23 mouse cellular contexts compared by ENCODE assay signal in the genomic region with DNA sequence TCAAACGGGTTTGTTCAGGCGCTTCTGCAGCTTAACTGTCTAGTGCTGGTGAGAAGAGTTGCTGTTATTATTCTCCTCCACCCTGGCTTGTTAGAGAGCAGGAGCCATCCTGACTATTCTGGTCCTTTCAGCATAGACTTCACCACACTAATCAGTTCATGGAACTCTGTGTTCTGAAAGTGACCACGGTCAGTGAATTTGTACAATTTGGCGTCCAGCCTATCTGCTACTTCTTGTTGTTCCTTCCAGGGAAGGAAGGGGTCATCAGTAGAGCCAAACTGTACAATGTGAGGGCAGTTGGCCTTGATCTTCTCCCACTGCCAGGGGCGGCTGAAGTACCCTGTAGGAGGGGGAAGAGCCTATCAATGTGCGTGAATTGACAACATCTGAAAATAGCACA. TPM values are rescaled to one million over a fixed set of nuclear protein-coding genes. Genes with fewer than 3 reads are reported as not detected.
DNase-seq lines count a peak whose midpoint lies in the region; ATAC-seq and TF ChIP-seq lines count a peak whose summit lies in the region.
"Had no signal": no experiment of that assay in that cellular context is flagged by ENCODE, and none has a peak within 500 bp of the region (broad histone marks: within the 10 kb centered on the region; RNA-seq: fewer than 3 reads in every experiment).

No protein-coding gene starts in this region.

- H3K27ac ChIP-seq in heart, embryonic 16.5 days (ENCODE audit: low read length): peak overlapping the region; percentile 93
- H3K27ac ChIP-seq in liver, adult 2 months (replicated peaks; ENCODE audit: insufficient read depth, low read depth, low read length): peak overlapping the region; percentile 69; the same call in 1 of the 2 replicates
- H3K27ac ChIP-seq in liver, embryonic 12.5 days: no peak overlapping the region
- H3K27ac ChIP-seq: embryonic facial prominence, embryonic 13.5 days; forebrain, embryonic 12.5 days; heart, adult 2 months; hindbrain, embryonic 10.5 days; hindbrain, embryonic 14.5 days had no signal

- no peak for TF ChIP-seq CTCF in liver, adult 2 months (IDR thresholded peaks at IDR 0.05; ENCODE audit: low read depth, low read length)

- H3K4me3 ChIP-seq in heart, embryonic 16.5 days (ENCODE audit: low read length): no peak overlapping the region
- H3K4me3 ChIP-seq in liver, adult 2 months (ENCODE audit: insufficient read depth, low read depth, low read length): no peak overlapping the region
- H3K4me3 ChIP-seq in liver, embryonic 12.5 days: no peak overlapping the region
- H3K4me3 ChIP-seq: embryonic facial prominence, embryonic 13.5 days; forebrain, embryonic 12.5 days; heart, adult 2 months; heart, embryonic 13.5 days; hindbrain, embryonic 10.5 days had no signal

- ATAC-seq in heart, embryonic 16.5 days (replicated peaks; ENCODE audit: extremely low read depth, insufficient read depth, low FRiP score): peak; percentile 24
- ATAC-seq in liver, embryonic 12.5 days: no peak
- ATAC-seq: activated CD4-positive, CD25-positive, alpha-beta regulatory T cell, adult 4 months; forebrain, embryonic 16.5 days had no signal

- H3K4me1 ChIP-seq in heart, embryonic 16.5 days (ENCODE audit: control insufficient read depth, insufficient read depth, low read length): peaks cover 33% of the 10 kb centered on the region
- peaks cover 6% of the 10 kb centered on the region for H3K4me1 ChIP-seq in liver, adult 2 months (ENCODE audit: control insufficient read depth, insufficient read depth, low read length)
- no peaks in the 10 kb centered on the region for H3K4me1 ChIP-seq in liver, embryonic 12.5 days
- H3K4me1 ChIP-seq: embryonic facial prominence, embryonic 13.5 days; forebrain, embryonic 12.5 days; hindbrain, embryonic 10.5 days had no signal

- H3K79me2 ChIP-seq in liver, adult 2 months (ENCODE audit: control insufficient read depth, insufficient read depth, low read length): no peaks in the 10 kb centered on the region

- intact Hi-C loops in heart, postnatal 25 days (cut with DNase I): no loop called here

- no peaks in the 10 kb centered on the region for H3K27me3 ChIP-seq in heart, embryonic 16.5 days (ENCODE audit: control insufficient read depth, insufficient read depth, low read length)
- no peaks in the 10 kb centered on the region for H3K27me3 ChIP-seq in liver, adult 2 months (ENCODE audit: control insufficient read depth, insufficient read depth, low read length)
- H3K27me3 ChIP-seq in liver, embryonic 12.5 days (replicated peaks): no peaks in the 10 kb centered on the region
- H3K27me3 ChIP-seq: CH12.LX; embryonic facial prominence, embryonic 13.5 days; forebrain, embryonic 12.5 days; heart, embryonic 13.5 days; Patski had no signal

- peaks cover 26% of the 10 kb centered on the region for H3K36me3 ChIP-seq in heart, embryonic 16.5 days (ENCODE audit: control insufficient read depth, insufficient read depth)
- peaks cover 42% of the 10 kb centered on the region for H3K36me3 ChIP-seq in liver, adult 2 months (ENCODE audit: control insufficient read depth, insufficient read depth, low read length)
- H3K36me3 ChIP-seq in liver, embryonic 12.5 days: peaks cover 30% of the 10 kb centered on the region

- TF ChIP-seq POLR2A in liver, adult 2 months (IDR thresholded peaks at IDR 0.05; ENCODE audit: extremely low read depth, insufficient read depth, low read length): no peak

- no peaks in the 10 kb centered on the region for H3K9me3 ChIP-seq in heart, embryonic 16.5 days (replicated peaks; ENCODE audit: control insufficient read depth, low read length)
- no peaks in the 10 kb centered on the region for H3K9me3 ChIP-seq in liver, embryonic 12.5 days (replicated peaks)
- H3K9me3 ChIP-seq: embryonic facial prominence, embryonic 13.5 days; forebrain, embryonic 12.5 days; heart, embryonic 13.5 days; hindbrain, embryonic 10.5 days had no signal

- DNase-seq in heart, postnatal 25 days (ENCODE audit: low spot score): no peak
- DNase-seq in kidney, adult 9 months: peak; percentile 28
- DNase-seq in kidney, postnatal 25 days: no peak
- peak; percentile 25 for DNase-seq in liver, adult 2 months (ENCODE audit: extremely low read depth, low read depth, low spot score)
- DNase-seq in testis, postnatal 10 days (ENCODE audit: low spot score): peak; percentile 49
- no peak for DNase-seq in adrenal gland, adult 8-10 months
- DNase-seq: adrenal gland, postnatal 25 days; cerebellum, adult 18-20 months; cerebellum, adult 9-11 months; cerebellum, postnatal 36 days; gastrocnemius, postnatal 10 days; heart, adult 2 months had no signal

- no peak overlapping the region for H3K9ac ChIP-seq in heart, embryonic 16.5 days (ENCODE audit: low read length)
- peak overlapping the region; percentile 35; the same call in 1 of the 2 replicates for H3K9ac ChIP-seq in liver, adult 2 months (ENCODE audit: low read depth, low read length)
- H3K9ac ChIP-seq in liver, embryonic 12.5 days: no peak overlapping the region
- H3K9ac ChIP-seq: embryonic facial prominence, embryonic 13.5 days; forebrain, embryonic 12.5 days; heart, embryonic 13.5 days; hindbrain, embryonic 14.5 days had no signal

- 62% methylated on average over 6 of the region's 6 CpGs for WGBS in heart, embryonic 16.5 days
- WGBS in liver, adult 2 months: 71% methylated on average over 6 of the region's 6 CpGs
- 78% methylated on average over 6 of the region's 6 CpGs for WGBS in liver, embryonic 12.5 days (ENCODE audit: insufficient replicate concordance)

- no peak overlapping the region for H3K4me2 ChIP-seq in heart, embryonic 16.5 days (ENCODE audit: low read depth, low read length)
- no peak overlapping the region for H3K4me2 ChIP-seq in liver, embryonic 12.5 days
- H3K4me2 ChIP-seq: embryonic facial prominence, embryonic 13.5 days; forebrain, embryonic 12.5 days; heart, embryonic 13.5 days; hindbrain, embryonic 14.5 days had no signal

RNA-seq across cellular contexts. Expression of a gene that starts 7.0 kb away (rescaled TPM):
- 50.8 and 54.0 TPM in 2 replicates for polyA plus RNA-seq in heart, embryonic 16.5 days (2015; fragmentation: Nextera tagmentation; extraction: Ambion mirVana)
- total RNA-seq in heart, postnatal 25 days (2021): 10 to 100 TPM; 10.4 to 12.1 TPM
- total RNA-seq in liver, adult 2 months (2014; rRNA removed): 16.1 and 17.1 TPM in 2 replicates
- polyA plus RNA-seq in liver, adult 2 months (2012; rRNA removed): 7.1 and 9.2 TPM in 2 replicates
- polyA plus RNA-seq in liver, embryonic 12.5 days (2016; fragmentation: Nextera tagmentation; extraction: Ambion mirVana): 15.3 and 15.6 TPM in 2 replicates
- 10 to 100 TPM; 27.7 to 40.8 (median 33.8) TPM for total RNA-seq in adrenal gland, adult 8-10 months (2022)

RNA-seq across cellular contexts. Expression of a gene that starts 12.4 kb away (rescaled TPM):
- polyA plus RNA-seq in heart, embryonic 16.5 days (2015; fragmentation: Nextera tagmentation; extraction: Ambion mirVana): 51.9 and 52.1 TPM in 2 replicates
- 10 to 100 TPM; 22.5 to 28.1 TPM for total RNA-seq in heart, postnatal 25 days (2021)
- 41.1 and 49.7 TPM in 2 replicates for total RNA-seq in liver, adult 2 months (2014; rRNA removed)
- polyA plus RNA-seq in liver, adult 2 months (2012; rRNA removed): 41.0 and 47.6 TPM in 2 replicates
- 69.0 and 73.1 TPM in 2 replicates for polyA plus RNA-seq in liver, embryonic 12.5 days (2016; fragmentation: Nextera tagmentation; extraction: Ambion mirVana)
- 100 to 1,000 TPM in 3 of 4 experiments, 10 to 100 TPM in 1; 95.4 to 103 (median 102) TPM for total RNA-seq in adrenal gland, adult 8-10 months (2022)

RNA-seq across cellular contexts. Expression of a gene that starts 16.2 kb away (rescaled TPM):
- 18.4 and 20.8 TPM in 2 replicates for polyA plus RNA-seq in heart, embryonic 16.5 days (2015; fragmentation: Nextera tagmentation; extraction: Ambion mirVana)
- 10 to 100 TPM; 10.6 to 10.8 TPM for total RNA-seq in heart, postnatal 25 days (2021)
- 8.1 and 8.9 TPM in 2 replicates for total RNA-seq in liver, adult 2 months (2014; rRNA removed)
- polyA plus RNA-seq in liver, adult 2 months (2012; rRNA removed): 3.0 and 5.1 TPM in 2 replicates
- polyA plus RNA-seq in liver, embryonic 12.5 days (2016; fragmentation: Nextera tagmentation; extraction: Ambion mirVana): 15.0 and 15.3 TPM in 2 replicates
- total RNA-seq in adrenal gland, adult 8-10 months (2022): 10 to 100 TPM; 18.7 to 29.2 (median 24.9) TPM

RNA-seq across cellular contexts. Expression of a gene that starts 16.5 kb away (rescaled TPM):
- polyA plus RNA-seq in heart, embryonic 16.5 days (2015; fragmentation: Nextera tagmentation; extraction: Ambion mirVana): 0.60 and 1.5 TPM in 2 replicates
- total RNA-seq in heart, postnatal 25 days (2021): 1 to 10 TPM in 1 of 2 experiments, under 1 TPM in 1; 0.70 to 2.1 TPM
- total RNA-seq in liver, adult 2 months (2014; rRNA removed): 0.18 and 0.34 TPM in 2 replicates
- polyA plus RNA-seq in liver, adult 2 months (2012; rRNA removed): 0.09 and 0.48 TPM in 2 replicates
- 0.02 and 0.21 TPM in 2 replicates for polyA plus RNA-seq in liver, embryonic 12.5 days (2016; fragmentation: Nextera tagmentation; extraction: Ambion mirVana)
- 10 to 100 TPM in 1 of 4 experiments, 1 to 10 TPM in 3; 3.6 to 18.8 (median 6.8) TPM for total RNA-seq in adrenal gland, adult 8-10 months (2022)

RNA-seq across cellular contexts. Expression of a gene that starts 50.2 kb away (rescaled TPM):
- polyA plus RNA-seq in heart, embryonic 16.5 days (2015; fragmentation: Nextera tagmentation; extraction: Ambion mirVana): 46.4 and 47.1 TPM in 2 replicates
- total RNA-seq in heart, postnatal 25 days (2021): 10 to 100 TPM; 92.0 to 94.9 TPM
- 23.0 and 28.8 TPM in 2 replicates for total RNA-seq in liver, adult 2 months (2014; rRNA removed)
- 4.7 and 5.1 TPM in 2 replicates for polyA plus RNA-seq in liver, adult 2 months (2012; rRNA removed)
- 29.6 TPM in 2 replicates for polyA plus RNA-seq in liver, embryonic 12.5 days (2016; fragmentation: Nextera tagmentation; extraction: Ambion mirVana)
- total RNA-seq in adrenal gland, adult 8-10 months (2022): 10 to 100 TPM; 54.5 to 73.8 (median 63.8) TPM

Comparison
In these comparisons a context has a peak if more than half of its experiments do, and no peak if none do; other contexts are left out.
1. DNase-seq: peak in kidney, adult 9 months (single experiment), liver, adult 2 months (single experiment) and testis, postnatal 10 days (single experiment); none in heart, postnatal 25 days (single experiment), kidney, postnatal 25 days (0 of 2) and adrenal gland, adult 8-10 months (single experiment).